Mouse (Mus musculus) embryonic facial prominence, embryonic 15.5 days (tissue): ENCODE data around the gene Dynll1. TPM values are rescaled to one million over a fixed set of nuclear protein-coding genes. Genes with fewer than 3 reads are reported as not detected.
A peak's percentile ranks its signal among the peaks of the same experiment; 100 is the strongest.
"Not testable (repeated sequence)": the region's sequence is repeated elsewhere in the genome, so short reads cannot be mapped to it uniquely, and the experiment has no call there.

Experiments
- ATAC-seq: fragments of 200-750 bp; cut with Nextera tagmentation; 2 replicates; pipeline ENCODE4 v1.8.0; 2017; ENCODE audit warnings: low read depth, moderate TSS enrichment; ENCODE audit not compliant: insufficient number of reproducible peaks, low FRiP score, low TSS enrichment
- H3K27ac ChIP-seq: fragments of 300-500 bp; sonication (generic); replicated peaks from 2 replicates; pipeline ENCODE4 v1.5.1; 2015; ENCODE audit warnings: mild to moderate bottlenecking, inconsistent platforms
- H3K27me3 ChIP-seq: fragments of 300-500 bp; sonication (generic); 2 replicates; pipeline ENCODE4 v1.6.1; 2015; ENCODE audit warnings: inconsistent platforms
- H3K36me3 ChIP-seq: fragments of 300-500 bp; sonication (generic); 2 replicates; pipeline ENCODE4 v1.6.1; 2015; ENCODE audit warnings: mild to moderate bottlenecking, inconsistent platforms
- H3K4me1 ChIP-seq: fragments of 300-500 bp; sonication (generic); 2 replicates; pipeline ENCODE4 v1.6.1; 2015; ENCODE audit warnings: inconsistent platforms
- H3K4me2 ChIP-seq: fragments of 300-500 bp; sonication (generic); replicated peaks from 2 replicates; pipeline ENCODE4 v1.6.1; 2015; ENCODE audit warnings: mild to moderate bottlenecking, inconsistent platforms
- H3K4me3 ChIP-seq: fragments of 300-500 bp; sonication (generic); replicated peaks from 2 replicates; pipeline ENCODE4 v1.5.1; 2015; ENCODE audit warnings: mild to moderate bottlenecking, inconsistent platforms
- H3K9ac ChIP-seq: fragments of 300-500 bp; sonication (generic); 2 replicates; pipeline ENCODE4 v1.6.1; 2015; ENCODE audit warnings: inconsistent platforms
- H3K9me3 ChIP-seq: fragments of 300-500 bp; sonication (generic); replicated peaks from 2 replicates; pipeline ENCODE4 v1.6.1; 2016; ENCODE audit warnings: inconsistent platforms
- WGBS: fragments of 180-500 bp; shearing (Covaris S2); methylation state at CpG from one replicate; pipeline ENCODE4 v1.1.7; 2015; 5-methylcytosine and 5-hydroxymethylcytosine counted together
- polyA plus RNA-seq: library from polyadenylated mRNA; unstranded; fragments of >200 nt; fragmentation: Nextera tagmentation; extraction: Ambion mirVana; gene quantifications from 2 replicates; pipeline ENCODE4 v1.2.1, GENCODE M21; 2015

Dynll1 gene
- polyA plus RNA-seq, 1 experiment from 2014 or later = 1,800 TPM

DNA sequence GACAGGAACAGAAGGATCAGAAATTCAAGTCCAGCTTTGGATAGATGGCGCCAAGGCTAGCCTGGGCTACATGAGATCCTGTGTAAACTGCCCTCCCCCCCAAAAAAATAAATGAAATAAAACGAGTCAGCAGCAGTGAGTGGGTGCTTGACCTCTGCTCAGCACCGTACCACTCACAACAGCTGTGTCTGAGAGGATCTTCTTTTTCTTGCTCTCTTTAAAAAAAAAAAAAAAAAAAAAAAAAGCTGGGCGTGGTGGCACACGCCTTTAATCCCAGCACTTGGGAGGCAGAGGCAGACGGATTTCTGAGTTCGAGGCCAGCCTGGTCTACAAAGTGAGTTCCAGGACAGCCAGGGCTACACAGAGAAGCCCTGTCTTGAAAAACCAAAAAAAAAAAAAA lies 1.4 kb upstream of the Dynll1 start:
- ATAC-seq, H3K9me3 ChIP-seq, H3K9ac ChIP-seq, H3K27me3 ChIP-seq, H3K4me3 ChIP-seq: not testable (repeated sequence)
- H3K4me1 ChIP-seq = peaks cover 29% of the 10 kb centered on the region
- peaks cover 18% of the 10 kb centered on the region for H3K36me3 ChIP-seq
- peak overlapping the region; percentile 88; the same call in 1 of the 2 replicates for H3K27ac ChIP-seq
- WGBS = 77% methylated on average over 7 of the region's 7 CpGs
- peak overlapping the region; percentile 79; the same call in 1 of the 2 replicates for H3K4me2 ChIP-seq

DNA sequence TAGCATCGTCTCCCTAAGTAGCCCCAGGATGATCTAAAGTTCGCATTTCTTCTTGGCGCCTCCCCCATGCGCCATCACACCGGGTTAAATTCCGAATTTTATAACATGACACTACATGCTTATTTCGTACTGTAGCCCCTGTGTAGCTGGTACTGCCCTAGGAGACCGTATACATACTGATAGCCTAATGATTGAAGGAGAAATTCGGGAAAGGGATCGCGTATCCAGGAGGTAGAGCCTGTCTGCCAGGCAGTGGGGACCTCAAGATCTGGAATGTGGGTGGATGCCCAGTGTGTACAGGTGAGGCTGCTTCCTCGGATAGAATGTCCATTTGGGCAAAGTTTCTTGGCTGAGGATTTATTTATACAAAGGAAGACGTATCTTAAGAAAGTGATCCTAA lies 816 bp upstream of the Dynll1 start:
- Histone ChIP-seq H3K36me3 (peaks cover 23% of the 10 kb centered on the region), H3K9ac (peak overlapping the region; percentile 31), H3K9me3 (no peaks in the 10 kb centered on the region), H3K4me3 (peak overlapping the region; percentile 93), H3K27ac (peak overlapping the region; percentile 88), H3K27me3 (no peaks in the 10 kb centered on the region), H3K4me2 (peak overlapping the region; percentile 79), H3K4me1 (peaks cover 31% of the 10 kb centered on the region)
- WGBS = 19% methylated on average over 13 of the region's 13 CpGs
- no peak for ATAC-seq

DNA sequence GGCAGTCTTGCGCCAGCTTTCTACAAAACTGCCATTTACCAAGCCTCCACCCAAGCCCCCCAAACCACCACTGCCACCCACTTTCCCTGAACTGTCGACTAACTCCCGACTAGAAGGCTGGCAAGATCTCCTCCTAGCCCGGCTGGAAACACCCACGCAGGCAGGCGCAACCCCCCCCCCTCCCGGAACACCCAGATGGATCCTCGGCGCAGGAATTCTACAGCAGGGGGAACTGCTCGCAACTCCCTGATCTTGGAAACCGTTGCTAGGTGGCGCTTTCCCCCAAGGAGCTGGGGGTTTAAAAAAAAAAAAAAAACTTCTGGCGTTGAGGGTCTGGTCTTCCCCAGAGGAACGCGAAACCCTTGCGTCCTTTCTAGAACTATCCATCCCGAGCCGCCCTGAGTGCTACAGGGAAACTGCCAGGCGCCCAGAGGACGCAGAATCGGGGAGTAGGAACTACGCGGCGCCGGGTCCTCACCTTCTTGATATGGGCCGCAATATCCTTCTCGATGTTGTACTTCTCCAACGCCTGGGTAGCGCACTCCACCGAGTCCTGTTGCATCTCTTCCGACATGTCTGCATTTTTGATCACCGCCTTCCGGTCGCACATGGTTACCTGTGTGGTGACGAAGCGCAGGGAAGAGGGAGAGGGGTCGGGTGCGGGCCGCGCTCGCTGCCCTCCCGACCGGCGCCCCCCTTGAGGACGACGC lies 609 bp downstream of the Dynll1 start:
- under 1% methylated on average over 46 of the region's 46 CpGs for WGBS
- H3K4me3 ChIP-seq = peak overlapping the region; percentile 93
- ATAC-seq = 0 out of 2 replicates have a peak, but pooled peaks have one; percentile 0

DNA sequence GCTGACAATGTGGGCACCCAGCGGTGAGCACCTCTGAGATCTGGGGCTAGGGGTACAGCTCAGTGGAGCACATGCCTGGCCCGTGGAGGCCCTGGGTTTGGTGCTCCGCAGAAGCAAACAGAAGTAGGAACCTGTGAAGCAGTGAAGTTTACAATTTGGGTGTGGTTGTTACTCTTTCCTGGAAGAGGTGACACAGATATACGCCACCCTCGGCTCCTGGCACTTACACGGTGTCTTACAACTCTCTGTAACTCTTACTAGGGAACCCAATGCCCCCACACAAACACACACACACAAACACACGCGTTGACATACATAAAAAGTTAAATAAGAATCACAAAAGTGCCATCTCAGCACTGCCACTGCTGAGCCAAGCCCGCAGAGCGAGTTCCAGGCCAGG lies 4.5 kb downstream of the Dynll1 start:
- Histone ChIP-seq H3K4me3 (no peak overlapping the region), H3K27ac (peak overlapping the region; percentile 31; the same call in 1 of the 2 replicates)

More for the DNA sequence above, 609 bp downstream of the Dynll1 start:
- peak overlapping the region; percentile 96 for H3K9ac ChIP-seq
- no peaks in the 10 kb centered on the region for H3K27me3 ChIP-seq
- H3K4me2 ChIP-seq = peak overlapping the region; percentile 79
- peaks cover 31% of the 10 kb centered on the region for H3K4me1 ChIP-seq
- H3K27ac ChIP-seq = peak overlapping the region; percentile 97
- peaks cover 38% of the 10 kb centered on the region for H3K36me3 ChIP-seq
- H3K9me3 ChIP-seq = no peaks in the 10 kb centered on the region

DNA sequence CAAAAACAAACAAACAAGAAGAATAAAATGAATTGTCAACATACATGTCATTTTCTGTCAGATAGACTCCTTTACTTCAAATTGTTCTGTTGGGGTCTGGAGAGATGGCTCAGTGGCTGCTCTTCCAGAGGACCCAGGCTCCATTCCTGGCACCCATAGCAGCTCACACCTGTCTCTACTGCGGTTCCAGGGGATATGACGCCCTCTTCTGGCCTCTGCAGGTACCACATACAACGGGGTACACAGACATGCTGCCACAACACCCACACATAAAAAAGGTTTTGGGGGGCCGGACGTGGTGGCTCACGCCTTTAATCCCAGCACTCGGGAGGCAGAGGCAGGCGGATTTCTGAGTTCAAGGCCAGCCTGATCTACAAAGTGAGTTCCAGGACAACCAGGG lies 6.6 kb downstream of the Dynll1 start:
- no peak for ATAC-seq
- no peak overlapping the region for H3K9ac ChIP-seq
- no peaks in the 10 kb centered on the region for H3K27me3 ChIP-seq
- H3K27ac ChIP-seq = no peak overlapping the region
- peaks cover 79% of the 10 kb centered on the region for H3K36me3 ChIP-seq
- H3K4me3 ChIP-seq = no peak overlapping the region
- WGBS = 87% methylated on average over 8 of the region's 8 CpGs
- H3K9me3 ChIP-seq = no peaks in the 10 kb centered on the region
- peaks cover 17% of the 10 kb centered on the region for H3K4me1 ChIP-seq
- H3K4me2 ChIP-seq = no peak overlapping the region

More for the DNA sequence above, 4.5 kb downstream of the Dynll1 start:
- ATAC-seq = no peak
- H3K36me3 ChIP-seq = peaks cover 64% of the 10 kb centered on the region
- no peak overlapping the region for H3K9ac ChIP-seq
- H3K4me1 ChIP-seq = peaks cover 23% of the 10 kb centered on the region
- WGBS = 84% methylated on average over 10 of the region's 10 CpGs
- no peaks in the 10 kb centered on the region for H3K9me3 ChIP-seq
- no peak overlapping the region for H3K4me2 ChIP-seq
- no peaks in the 10 kb centered on the region for H3K27me3 ChIP-seq

DNA sequence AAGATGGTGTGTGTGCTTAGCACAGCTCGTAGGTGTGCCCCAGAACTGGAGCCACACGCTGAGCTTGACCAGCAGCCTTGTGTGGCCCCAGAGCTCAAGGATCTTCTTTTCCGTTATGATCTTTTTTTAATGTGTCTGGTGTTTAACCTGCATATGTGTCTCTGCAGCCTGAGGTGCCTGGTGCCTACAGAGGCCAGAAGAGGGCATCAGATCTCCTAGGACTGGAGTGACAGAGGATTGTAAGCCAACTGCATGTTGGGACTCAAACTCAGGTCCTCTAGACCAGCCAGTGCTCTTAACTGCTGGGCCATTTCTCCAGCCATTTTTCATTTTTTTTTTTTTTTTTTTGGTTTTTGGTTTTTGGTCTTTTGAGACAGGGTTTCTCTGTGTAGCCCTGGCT lies 16.1 kb downstream of the Dynll1 start:
- no peaks in the 10 kb centered on the region for H3K9me3 ChIP-seq
- ATAC-seq = no peak
- peaks cover 10% of the 10 kb centered on the region for H3K4me1 ChIP-seq
- H3K4me3 ChIP-seq = no peak overlapping the region
- 96% methylated on average over 3 of the region's 3 CpGs for WGBS
- H3K27ac ChIP-seq = no peak overlapping the region
- H3K4me2 ChIP-seq = no peak overlapping the region
- H3K9ac ChIP-seq = no peak overlapping the region
- H3K36me3 ChIP-seq = peaks cover 31% of the 10 kb centered on the region
- no peaks in the 10 kb centered on the region for H3K27me3 ChIP-seq

DNA sequence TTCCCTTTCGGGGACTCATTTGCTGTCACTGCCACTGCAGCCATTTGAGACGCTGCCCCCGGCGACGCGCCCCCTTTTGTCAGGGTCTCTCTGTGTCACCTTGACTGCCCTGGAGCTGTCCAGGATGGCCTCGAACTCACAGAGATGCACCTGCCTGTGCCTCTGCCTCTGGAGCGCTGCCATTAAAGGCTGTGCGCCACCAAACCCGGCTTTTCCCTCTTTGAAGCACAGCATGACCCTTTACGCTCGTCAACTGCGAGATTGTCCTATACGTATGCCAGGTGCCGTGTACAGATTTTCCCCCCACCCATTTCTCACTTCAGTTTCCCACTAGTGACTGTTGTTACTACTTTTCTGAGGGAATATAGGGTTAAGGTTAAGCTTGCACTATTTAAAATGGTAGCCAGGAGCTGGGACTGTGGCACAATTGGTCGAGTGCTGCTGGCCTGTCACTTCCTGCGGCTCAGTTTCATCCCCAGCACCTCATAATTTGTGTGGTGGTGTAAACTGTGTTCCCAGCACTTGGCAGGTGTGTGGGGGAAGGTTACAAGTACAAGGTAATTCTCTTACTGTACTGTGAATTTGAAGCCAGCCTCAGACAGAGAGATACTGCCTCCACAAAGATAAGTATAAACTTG lies 20.6 kb downstream of the Dynll1 start:
- Histone ChIP-seq H3K9me3 (no peaks in the 10 kb centered on the region), H3K27ac (no peak overlapping the region), H3K9ac (peak overlapping the region; percentile 84), H3K4me3 (peak overlapping the region; percentile 98), H3K4me2 (peak overlapping the region; percentile 87), H3K4me1 (peaks cover 10% of the 10 kb centered on the region), H3K27me3 (no peaks in the 10 kb centered on the region), H3K36me3 (peaks cover 13% of the 10 kb centered on the region)
- no peak for ATAC-seq
- WGBS = 7% methylated on average over 17 of the region's 17 CpGs

DNA sequence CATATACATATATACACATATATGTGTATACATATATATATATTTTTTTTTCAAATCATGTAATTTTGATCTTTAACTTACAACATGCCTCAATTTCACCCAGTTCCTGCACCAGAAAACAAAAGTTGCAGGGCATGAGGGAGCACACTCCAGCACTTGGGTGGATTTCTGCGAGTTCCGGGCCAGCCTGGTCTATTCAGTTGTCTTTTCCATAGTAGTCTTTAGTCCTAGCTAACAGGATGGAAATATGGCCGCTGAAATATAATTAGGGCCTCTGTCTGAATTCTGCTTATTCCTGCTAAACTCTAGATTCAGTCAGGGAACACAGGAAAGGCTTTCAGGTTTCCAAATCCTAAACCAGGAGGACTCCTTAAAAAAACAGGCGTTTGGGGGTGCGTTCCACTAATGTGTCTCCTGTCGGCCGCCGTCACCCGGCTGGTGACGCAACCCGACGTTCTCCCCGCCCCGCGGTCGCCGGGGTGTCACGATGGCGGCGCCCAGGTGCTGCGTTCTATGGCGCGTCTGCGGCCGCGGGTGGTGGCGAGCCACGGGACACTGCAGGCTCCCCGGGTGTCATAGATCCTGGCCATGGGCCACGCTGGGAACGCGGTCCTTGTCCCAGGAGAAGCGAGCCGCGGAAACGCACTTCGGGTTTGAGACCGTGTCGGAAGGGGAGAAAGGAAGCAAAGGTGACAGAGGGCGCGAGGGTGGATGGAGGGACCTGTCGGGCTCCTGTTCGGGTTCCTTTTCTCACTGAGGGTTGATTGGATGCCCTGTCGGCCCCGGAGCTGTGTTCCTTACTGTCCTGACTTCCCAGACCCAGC lies 21.4 kb downstream of the Dynll1 start, which contains the start of gene Coq5:
Gene Coq5 (plus strand): TSS at position 441 of the 824 bp plus-strand sequence.
- H3K9me3 ChIP-seq = no peaks in the 10 kb centered on the region
- H3K4me2 ChIP-seq = peak within 1 kb of the TSS; percentile 87
- peak within 1 kb of the TSS; percentile 98 for H3K4me3 ChIP-seq
- WGBS = 3% methylated on average over 45 of the region's 45 CpGs
- no peak within 1 kb of the TSS; the same call in 1 of the 2 replicates for H3K27ac ChIP-seq
- peaks cover 10% of the 10 kb centered on the region for H3K4me1 ChIP-seq
- H3K36me3 ChIP-seq = peaks cover 8% of the 10 kb centered on the region
- H3K9ac ChIP-seq = peak within 1 kb of the TSS; percentile 84
- peak; percentile 80 for ATAC-seq
- H3K27me3 ChIP-seq = no peaks in the 10 kb centered on the region

DNA sequence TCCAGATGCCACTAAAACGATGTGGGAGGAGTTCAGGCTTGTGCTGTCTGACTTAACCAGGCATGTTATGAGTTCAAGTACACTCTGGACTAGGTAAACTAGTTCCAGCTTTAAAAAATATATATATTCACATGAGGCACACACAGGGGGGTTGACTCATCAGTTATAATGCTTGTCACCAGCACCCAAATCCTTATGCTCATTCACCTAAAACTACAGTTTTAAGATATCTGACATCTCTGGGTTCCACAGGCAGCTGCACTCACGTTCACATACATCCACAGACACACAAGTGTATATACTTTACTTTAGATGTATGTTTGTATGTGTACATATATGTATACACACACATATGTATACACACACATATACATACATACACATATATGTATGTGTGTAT lies 22.0 kb downstream of the Dynll1 start:
- Histone ChIP-seq H3K9ac (no peak overlapping the region), H3K27me3 (no peaks in the 10 kb centered on the region), H3K4me2 (no peak overlapping the region), H3K9me3 (no peaks in the 10 kb centered on the region), H3K27ac (no peak overlapping the region), H3K4me1 (peaks cover 10% of the 10 kb centered on the region), H3K36me3 (0 out of 2 replicates have a peak, but pooled peaks cover 2% of the 10 kb centered on the region), H3K4me3 (no peak overlapping the region)
- 44% methylated on average over 2 of the region's 2 CpGs for WGBS
- no peak for ATAC-seq

DNA sequence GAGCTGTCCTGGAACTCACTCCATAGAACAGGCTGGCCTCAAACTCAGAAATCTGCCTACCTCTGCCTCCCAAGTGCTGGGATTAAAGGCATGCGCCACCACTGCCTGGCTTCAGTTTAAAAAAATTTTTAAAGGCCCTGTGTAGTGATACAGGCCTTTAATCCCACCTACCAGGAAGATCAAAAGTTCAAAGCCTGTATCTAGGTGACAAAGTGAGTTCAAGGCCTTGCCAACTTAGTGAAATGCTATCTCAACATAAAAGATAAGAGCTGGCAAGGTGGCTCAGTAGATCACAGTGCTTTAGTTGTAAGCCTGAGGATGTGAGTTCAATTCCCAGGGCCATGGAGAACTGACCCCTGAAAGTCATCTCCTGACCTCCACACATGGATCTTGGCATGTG lies 22.7 kb downstream of the Dynll1 start:
- ATAC-seq = no peak
- 72% methylated on average over 1 of the region's 1 CpGs for WGBS
- Histone ChIP-seq H3K27ac (no peak overlapping the region), H3K4me3 (no peak overlapping the region), H3K9me3 (no peaks in the 10 kb centered on the region), H3K36me3 (no peaks in the 10 kb centered on the region), H3K9ac (no peak overlapping the region), H3K4me1 (peaks cover 14% of the 10 kb centered on the region), H3K27me3 (no peaks in the 10 kb centered on the region), H3K4me2 (no peak overlapping the region)

DNA sequence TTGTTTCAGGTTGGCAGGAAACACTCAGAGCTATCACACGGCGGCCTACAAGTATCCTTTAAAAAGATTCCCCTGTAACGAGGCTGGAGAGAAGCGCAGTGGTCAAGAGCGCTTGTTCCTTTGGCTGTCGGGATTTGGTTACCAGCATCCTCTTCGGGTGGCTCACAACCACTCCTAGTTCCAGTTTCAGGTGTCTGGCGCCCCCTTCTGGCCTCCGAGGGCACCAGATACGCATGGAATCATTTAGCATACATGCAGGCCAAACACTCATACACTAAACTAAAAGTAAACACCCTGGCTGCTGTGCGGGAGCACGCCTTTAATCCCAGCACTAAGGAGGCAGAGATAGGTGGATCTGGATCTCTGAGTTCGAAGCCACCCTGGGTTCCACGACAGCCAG lies 24.8 kb downstream of the Dynll1 start:
- H3K36me3 ChIP-seq = no peaks in the 10 kb centered on the region
- H3K4me1 ChIP-seq = peaks cover 19% of the 10 kb centered on the region
- H3K9me3 ChIP-seq = no peaks in the 10 kb centered on the region
- H3K27ac ChIP-seq = no peak overlapping the region
- no peak for ATAC-seq
- H3K4me2 ChIP-seq = no peak overlapping the region
- H3K4me3 ChIP-seq = no peak overlapping the region
- no peaks in the 10 kb centered on the region for H3K27me3 ChIP-seq
- 39% methylated on average over 14 of the region's 14 CpGs for WGBS
- H3K9ac ChIP-seq = no peak overlapping the region
